Mouse (Mus musculus): ENCODE data around the gene Dlgap3.
A peak's percentile ranks its signal among the peaks of the same experiment; 100 is the strongest.

The Dlgap3 gene

DNA sequence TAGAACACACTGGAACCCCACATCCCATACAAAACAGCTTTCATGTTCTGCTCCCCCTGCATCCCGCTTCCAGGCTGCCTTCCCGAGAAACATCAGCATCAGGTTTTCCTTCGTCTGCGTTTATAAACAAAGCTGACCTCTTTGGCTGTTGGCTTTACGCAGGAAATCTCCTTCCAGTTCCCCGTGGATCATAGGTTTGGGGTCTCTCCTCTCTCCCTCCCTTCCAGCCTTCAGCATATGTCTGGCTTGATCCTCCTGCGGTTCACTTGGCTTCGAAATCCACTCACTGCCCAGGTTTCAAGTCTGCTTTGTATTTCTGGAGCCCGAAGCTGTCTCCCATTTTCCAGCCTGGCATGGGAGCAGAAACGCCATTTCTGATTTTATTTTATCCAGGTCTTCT is 54.3 kb downstream of the Dlgap3 start:
- no peak for DNase-seq

DNA sequence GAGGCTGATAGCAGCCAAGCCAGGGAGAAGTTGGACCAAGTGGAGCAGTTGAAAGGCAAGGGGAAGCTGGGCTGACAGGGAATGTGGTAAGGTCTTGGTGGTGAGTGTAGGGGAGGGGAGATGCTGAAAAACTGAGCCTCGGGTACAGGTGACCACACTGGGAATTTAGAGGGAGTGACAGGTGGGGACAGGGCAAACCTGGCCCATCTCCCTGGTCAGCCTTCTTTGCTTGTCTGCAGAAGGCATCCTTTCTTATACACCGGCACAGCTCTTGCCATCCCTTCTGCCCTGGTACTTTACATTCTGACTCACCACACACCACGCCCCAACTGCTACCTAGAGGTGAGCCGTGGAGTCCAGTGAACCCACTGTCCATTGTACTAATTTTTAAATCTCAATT is 54.8 kb downstream of the Dlgap3 start:
- no peak for DNase-seq

DNA sequence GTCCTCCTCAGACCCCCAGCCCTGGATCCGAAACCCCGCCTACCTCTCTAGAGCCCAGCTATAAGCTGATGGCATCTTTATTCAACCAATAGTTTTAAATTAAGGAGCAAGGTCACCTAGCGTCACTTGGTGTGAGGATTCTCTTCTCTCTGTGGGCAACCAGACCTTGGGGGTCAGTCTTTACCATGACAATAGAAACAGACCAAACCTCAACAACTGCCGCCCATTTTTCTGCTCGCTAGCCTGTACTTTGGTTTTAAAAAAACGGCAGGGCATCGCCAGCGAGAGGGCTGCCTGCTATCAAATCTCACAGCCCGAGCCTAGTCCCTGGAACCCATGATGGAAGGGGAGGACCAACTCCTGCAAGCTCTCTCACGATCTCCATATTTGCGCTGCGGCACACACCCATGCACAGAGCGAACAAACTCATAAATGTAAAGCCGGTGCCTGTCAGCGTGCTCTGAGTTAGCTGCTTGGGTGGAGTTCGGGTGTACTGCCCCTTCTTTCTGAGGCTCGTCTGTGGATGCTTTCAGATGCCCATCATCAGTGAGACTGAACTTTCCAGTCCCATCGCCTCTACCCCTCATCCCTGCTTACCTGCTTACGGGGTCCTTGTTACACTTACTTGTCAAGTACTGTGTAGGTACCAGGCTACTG is 55.6 kb downstream of the Dlgap3 start:
- DNase-seq, result no peak

DNA sequence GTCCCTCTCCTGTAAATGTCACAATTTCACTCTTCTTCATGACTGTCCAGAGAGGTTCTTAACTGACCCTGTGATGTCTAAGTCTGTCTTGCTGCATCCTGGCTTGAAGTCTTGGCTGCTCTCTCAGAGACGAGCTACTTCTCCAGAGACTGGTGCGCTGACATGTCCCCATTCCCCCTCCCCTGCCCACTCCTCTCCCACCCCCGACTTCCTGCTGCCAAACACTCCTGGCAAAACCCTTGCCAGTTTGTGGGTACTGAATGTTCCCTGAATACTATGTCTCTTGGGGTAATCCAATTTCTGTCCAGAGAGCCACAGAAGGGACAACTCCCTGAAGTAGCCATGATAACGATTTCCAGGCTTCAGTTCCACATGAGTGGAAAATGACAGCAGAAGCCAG is 57.1 kb downstream of the Dlgap3 start:
- no peak for DNase-seq

DNA sequence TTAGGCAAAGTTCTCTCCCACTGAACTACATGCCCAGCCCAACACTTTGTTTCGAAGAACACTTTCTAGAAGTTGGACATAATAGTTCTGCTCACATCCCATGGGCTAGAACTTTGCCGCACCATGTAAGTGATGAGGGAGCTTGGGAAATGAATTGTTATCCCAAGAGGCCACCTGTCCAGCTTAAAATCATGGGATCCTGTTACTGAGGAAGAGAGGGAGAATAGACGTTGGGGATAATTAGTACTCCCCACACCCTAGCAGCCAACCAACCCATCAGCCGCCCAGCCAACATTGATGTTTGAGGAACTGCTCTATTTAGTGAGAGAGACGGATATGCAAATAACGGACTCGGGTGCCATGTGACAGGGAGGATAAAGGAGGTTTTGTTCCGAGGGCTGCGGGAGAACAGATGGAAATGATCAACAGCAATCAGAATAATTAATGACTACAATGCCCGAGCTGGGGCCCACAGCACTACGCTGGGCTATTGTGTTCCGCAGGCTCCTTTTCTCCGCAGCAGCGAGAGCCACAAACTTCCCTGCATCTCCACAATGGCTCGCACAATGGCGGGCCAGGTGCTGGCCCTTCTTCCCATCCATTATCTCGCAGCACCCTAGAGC is 58.2 kb downstream of the Dlgap3 start:
- DNase-seq, result no peak

DNA sequence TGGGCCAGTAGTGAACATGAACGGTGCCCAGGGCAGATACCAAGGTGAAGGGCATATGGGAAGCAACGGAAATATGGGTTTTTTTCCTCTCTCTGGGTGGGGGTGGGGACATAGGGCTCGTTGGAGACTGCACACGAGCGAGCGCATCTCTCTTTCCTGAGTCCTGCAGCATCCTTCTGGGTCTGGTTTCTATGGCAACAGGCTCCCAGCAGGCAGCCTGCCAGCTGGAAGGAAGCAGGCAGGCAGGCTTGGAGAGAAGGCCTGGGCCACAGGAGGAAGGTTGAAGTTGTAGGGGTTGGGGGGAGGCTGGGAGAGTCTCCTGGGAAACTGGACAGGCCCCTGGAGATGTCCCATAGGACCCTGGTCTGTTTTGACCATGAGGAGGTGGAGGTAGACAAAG is 63.0 kb downstream of the Dlgap3 start:
- DNase-seq, result no peak

DNA sequence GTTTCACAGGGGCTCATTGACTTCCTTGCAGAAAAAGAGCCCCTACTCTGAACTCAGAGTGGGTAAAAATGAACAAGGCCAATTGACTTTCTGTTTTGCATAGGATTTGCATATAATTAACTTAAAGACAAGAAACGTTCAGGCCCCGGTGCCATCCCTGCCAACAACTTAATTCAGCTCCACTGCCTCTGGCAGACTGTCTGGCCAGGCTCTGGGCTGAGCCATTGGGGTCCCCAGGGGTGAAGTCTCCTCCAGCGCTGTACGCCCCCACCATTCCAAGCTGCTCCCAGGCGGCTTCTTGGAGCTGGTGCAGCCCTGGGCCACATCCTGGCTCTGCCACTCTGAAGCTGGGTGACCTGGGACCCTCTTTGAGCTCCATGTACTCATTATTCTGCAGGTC is 63.5 kb downstream of the Dlgap3 start:
- no peak for DNase-seq

DNA sequence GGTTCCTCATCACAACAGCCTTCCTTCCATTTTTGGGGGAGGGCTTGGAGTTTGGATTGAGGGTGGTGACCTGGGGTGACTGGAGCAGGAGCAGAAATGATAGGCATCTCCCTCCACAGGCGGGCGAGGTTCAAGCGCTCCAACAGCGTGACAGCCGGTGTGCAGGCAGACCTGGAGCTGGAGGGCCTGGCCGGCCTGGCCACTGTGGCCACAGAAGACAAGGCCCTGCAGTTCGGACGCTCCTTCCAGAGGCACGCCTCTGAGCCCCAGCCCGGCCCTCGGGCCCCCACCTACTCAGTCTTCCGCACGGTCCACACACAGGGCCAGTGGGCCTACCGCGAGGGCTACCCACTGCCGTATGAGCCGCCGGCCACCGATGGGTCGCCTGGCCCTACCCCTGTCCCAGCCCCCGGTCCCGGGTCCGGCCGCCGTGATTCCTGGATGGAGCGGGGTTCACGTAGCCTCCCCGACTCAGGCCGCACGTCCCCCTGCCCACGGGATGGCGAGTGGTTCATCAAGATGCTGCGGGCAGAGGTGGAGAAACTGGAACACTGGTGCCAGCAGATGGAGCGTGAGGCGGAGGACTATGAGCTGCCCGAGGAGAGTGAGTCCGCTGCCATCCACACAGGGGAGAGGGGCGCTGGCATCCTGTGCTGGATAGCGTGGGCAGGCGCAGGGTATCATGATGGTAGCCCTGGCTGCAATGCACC is 64.6 kb downstream of the Dlgap3 start:
- DNase-seq, result no peak

DNA sequence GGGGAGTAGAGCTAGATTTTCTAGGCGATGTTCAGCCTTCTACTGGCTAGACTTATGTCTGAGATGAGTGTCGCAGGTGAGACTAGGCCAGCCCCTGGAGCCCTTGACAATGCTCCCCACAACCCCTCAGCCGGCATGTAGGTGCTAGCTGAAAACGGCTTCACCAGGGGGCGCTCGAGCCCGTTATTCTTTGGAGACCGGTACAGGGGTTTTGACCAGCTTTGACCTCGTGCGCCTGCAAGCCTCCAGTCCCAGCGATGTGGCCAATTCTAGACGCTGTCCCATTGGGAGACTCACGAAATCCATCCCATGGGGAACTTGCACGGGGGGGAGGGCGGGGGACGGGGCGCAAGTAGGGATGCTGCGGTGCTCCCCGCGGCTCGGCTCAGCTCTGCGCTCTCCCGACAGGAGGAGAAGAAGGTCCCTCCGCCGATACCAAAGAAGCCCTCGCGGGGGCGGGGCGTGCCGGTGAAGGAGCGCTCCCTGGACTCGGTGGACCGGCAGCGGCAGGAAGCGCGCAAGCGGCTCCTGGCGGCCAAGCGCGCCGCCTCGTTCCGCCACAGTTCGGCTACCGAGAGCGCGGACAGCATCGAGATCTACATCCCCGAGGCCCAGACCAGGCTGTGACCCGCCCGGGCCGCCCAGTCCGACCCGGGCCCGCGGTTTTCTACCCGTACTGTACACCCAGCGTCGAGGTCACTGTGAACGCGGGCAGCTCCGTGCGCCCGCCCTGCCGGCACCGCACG is 66.9 kb downstream of the Dlgap3 start:
- DNase-seq, result peak; percentile 83 to 88

DNA sequence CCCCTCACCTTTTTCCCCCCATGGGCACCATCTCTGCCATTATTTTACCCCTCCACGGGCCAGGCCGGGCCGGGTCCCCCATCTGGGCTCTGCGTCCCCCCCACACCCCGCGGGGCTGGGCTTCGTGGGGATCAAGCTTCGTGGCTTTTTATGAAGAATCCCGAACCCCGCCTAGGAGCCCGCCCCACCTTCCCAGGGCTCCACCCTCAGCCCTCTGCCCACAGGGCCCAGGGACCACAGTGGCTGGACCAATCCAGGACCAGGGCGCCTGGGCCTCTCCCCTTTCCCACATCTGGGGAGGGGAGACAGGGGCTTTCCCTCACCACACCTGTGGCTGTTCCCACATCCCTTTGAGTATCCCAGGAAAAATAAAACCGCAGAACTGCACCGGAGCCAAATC is 67.6 kb downstream of the Dlgap3 start:
- DNase-seq, result no peak

DNA sequence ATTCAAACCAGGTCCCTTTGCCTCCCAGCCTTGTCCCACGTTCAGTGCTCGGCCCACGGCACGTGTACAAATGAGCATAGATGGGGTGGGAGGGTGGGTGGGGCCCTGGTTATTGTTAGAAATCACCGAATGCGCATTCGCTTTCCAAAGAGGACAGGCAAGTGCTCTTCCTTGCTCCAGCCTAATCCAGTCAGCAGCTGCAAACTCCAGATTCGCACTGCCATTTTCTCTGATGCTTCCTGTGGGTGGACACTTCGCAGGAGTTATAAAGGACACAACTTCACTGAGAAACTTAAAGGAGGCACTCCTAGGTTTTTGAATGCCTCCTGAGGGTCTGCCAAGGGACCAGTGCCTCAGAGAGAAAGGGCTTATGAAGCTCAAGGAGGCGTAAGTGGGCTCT is 68.3 kb downstream of the Dlgap3 start:
- DNase-seq, result no peak

DNA sequence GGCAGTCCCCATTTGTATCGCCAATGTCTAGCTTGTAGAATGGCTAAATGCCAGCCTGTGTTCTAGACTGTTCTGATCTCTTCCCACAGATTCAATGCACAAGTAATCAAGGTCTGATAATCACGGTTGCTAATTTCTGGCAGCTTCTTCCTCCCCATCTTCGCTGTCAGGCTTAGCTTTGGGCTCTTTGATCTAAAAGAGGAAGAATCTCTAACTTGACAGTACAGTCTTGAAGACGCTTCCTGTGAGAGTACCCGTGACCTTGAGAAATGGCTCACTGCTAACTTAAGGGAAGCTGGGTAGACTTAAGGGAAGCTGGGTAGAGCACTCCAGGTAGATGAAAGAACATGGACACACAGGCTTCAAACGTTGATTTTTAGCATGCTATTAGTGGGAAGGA is 73.7 kb downstream of the Dlgap3 start:
- DNase-seq, result no peak

DNA sequence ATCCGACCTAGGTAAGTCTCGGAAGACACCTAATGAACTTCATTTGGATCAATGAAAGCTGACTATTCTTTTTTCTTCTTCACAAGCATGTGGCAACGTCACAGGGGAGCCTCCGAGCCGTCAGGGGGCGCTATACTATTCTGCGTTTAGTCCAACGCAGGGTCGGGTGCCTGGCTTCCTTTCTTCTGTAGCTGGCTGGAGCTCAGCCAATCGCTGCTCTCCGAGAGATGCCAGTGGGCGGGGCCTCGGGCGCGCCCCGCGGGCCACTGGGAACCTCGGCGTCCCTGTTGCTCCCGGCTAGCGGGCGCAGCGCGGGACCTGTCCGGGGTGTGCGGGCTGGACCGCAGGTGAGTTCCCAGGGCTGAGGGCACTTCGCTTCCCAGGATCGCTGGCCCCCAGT is 74.5 kb downstream of the Dlgap3 start, which contains the start of gene Smim12:
Smim12 (plus strand) TSS at position 233 of the 400 bp plus-strand sequence.
- DNase-seq, result peak; percentile 98 to 99

DNA sequence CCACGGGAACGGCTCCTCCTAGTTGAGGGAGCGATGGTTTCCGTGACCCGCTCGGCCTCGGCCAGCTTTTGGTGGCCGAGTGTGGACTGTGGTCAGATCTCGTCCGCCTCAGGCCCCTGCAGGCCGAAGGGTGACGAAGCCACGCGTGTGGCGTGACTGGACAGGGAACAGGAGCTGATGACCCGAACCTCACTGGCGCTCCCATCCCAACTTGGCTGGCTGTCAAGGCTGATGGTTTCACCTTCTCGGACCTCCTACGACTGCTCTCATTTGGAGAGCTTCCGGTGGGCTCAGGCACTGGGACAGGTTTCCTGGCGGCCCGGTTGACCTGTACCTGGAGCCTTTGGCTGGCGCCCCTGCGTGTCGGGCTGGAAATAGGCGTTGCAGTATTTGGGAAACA is 74.9 kb downstream of the Dlgap3 start:
- DNase-seq, result no peak

DNA sequence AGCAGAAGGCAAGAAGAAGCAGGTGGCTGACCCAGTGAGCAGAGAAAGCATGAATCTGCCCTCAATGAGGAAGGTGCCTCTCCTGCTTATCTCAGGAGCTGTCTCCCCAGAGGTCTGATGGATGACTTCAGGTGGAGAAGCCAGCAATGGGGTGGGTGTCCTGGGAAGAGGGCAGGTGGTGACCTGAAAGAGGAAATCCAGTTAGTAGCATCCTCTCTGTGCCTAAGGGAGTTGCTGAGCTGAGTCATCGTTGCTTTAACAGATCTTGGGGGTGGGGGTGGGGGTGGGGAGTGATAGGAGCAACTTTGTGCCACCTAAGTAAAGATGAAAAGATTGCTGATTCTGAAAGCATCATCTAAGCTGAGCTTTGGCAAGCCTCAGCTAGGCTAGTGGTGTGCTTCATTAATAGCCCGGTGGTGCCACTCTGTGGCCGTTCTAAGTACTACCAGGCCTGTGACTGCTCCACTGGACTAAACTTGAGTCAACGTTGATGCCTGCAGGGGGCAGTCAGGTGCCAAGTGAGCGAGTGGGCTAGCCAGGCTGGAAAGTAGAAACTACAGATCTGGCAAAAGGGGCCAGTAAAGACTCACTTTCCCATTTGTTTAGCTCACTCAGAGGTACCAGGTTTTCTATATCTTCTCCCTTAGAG is 80.8 kb downstream of the Dlgap3 start:
- DNase-seq, result peak; percentile 91 to 96

DNA sequence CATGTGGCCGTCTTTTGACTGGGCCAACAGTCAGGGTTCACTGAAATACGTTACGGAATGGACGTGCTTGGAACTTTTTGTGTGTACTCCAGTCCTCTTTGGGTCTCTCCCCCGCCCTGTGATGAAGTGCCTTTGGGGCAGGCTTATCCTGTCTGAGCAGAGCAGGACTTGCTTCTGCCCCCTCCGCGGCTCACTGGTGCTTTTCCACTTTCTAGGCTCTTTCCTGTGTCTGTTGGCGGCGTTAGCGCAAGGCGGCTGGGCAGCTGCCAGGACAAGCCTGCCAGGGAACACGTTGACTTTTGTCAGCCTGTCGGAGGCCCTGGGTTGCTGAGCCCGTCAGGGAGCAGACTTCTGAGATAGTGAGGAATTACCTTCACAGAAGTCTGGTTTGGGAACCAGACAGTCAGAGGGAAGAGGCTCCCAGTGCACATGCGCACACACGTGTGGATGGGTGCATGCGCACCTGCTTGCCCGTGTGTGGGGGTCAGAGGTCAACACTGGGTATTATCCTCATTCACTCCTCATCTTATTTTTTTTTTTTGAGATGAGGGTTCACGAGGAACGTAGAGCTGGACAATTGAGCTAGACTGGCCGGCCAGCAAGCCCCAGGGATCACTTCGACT is 83.1 kb downstream of the Dlgap3 start:
- peak; percentile 79 to 89 for DNase-seq

DNA sequence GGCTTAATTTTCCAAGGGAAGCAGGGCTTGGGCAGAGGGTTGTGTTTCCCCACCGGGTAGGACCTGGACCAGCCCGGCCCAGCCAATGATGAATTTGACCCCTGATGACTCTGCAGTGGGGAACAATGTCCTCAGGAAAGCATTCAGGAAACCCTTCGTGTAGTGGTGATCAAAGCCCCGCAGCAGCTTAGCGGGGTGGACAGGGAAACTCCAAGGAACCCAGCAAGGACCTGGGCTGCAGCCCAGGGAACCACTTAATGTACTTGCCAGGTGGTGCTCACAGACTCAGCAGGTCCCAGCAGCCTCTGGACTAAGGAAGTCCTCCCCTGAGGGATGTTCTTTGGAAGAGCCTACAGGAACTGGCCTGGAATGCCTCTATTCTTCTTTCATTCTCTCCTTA is 87.7 kb downstream of the Dlgap3 start:
- DNase-seq, result peak in 1 of 2 experiments; percentile 47

DNA sequence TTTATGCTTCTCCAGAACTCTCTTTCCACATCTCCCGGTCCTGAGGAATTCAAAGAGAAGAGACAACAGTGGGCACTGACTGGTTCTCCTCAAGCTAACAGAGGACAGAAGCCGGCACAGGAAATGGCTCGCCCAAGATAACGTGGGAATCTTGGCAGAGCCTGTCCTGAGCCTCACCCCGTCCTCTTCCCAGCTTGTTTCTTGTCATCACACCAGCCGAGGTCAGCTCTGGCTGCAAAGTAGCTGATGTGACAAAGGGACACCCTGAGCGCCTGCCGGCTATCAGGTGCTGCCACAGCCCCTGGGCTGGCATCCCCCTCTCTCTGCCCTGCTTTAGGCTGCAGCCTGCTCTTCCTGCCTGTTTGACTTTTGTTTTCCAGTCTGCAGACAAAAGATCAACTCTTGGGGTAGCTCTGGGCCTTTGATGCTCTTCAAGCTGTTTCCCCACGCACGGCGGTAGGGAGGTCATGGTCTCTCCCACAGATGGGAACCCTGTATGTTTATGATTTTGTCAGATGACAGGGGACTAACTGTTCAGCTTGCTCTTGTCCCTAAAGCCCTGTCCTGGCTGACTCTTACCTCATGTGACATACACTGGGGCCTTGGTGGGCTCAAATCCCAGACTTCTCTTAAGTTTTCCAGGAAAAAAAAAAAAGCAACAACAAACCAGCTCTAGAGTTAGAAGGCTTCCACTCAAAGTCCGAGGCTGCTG is 89.3 kb downstream of the Dlgap3 start:
- peak; percentile 70 to 88 for DNase-seq

DNA sequence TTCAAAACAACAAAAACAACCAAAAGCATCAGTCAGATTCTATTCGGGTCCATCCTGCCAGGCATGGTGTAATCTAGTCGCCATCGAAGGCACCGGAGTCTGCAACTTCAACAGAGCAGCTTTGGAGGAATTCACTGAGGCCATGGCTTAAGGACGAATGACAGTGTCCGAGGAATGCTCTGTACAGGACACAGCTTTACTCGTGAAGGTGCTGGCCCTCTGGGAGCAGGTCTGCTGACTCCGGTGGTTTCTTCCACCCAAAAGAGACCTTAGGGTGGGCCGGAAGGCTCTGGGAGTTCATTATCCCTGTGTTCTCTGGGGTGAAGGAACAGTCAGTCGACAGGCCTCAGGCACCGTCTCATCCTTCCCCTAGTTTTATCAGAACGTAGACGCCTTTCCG is 92.6 kb downstream of the Dlgap3 start:
- no peak for DNase-seq

DNA sequence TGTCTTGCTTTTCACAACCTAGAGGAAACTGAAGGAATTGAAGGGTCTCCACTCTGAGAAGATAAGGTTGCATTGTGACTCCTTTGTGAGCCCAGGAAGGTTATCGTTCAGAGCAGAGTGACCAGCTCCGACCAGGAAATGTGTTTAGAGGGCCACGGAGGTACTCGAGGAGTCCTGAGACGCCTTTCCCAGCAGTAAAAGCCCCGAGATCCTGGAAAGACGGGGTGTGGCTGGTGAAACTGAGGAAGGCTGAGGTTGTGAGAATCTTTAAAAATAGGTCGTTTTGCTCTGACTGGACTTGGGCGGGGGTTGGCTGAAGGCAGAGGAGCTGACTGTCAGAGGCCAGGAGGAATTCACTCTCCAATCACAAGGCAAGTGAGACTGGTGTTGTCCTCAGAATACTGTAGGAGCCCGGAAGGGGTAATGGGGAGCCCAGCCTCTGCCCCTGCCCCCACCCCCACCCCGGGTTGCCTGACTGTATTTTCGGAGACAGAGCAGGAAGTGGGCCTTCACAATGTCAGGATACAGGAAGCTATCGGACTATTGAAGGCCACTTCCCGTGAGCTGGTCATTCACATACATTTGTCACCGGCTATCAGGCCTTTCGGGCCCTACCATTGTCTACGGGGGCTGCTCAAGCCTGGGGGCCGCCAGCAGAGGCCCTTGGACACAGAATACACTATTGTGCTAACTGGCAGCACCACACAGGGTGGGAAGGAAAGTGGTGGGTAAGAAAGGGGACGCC is 94.6 kb downstream of the Dlgap3 start:
- peak; percentile 59 to 87 for DNase-seq

DNA sequence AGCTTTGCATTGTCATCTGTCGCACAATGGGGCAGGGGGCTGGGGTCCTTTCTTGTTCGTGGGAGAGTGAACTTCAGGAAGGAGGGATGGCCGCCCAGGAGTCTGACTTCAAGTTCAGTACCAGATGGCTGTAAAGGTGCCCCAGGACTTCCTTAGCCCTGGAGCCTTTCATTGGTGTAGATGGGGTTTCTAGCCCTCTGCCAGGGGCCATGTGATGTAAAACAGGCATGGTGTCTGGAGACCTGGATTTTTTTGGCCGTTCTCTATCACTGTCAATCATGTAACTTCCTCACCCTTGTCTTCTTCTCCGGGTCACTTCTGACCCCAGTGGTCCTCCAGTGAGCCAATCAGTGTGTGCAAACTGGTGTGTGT is 95.2 kb downstream of the Dlgap3 start:
- no peak for DNase-seq
